ENCODE assay signal across 8 mouse cellular contexts in the genomic region with DNA sequence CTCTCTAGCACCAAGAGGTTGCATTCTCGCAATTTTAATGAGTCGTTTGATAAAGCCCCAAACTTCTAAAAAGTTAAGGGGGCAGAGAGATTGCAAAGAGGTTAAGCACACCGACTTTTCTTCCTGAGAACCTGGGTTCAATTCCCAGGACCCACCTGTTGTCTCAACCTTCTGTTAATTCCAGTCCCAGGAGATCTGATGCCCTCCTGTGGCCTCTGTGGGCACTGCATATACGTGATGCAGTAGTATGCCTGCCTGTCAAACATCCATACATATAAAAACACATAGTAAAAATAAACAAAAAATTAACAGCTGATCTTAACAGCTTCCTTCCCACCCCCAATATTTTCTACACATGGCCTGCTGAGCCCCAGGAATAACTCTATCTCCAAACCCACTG.
DNase-seq lines count a peak whose midpoint lies in the region; ATAC-seq and TF ChIP-seq lines count a peak whose summit lies in the region.
"Had no signal": no experiment of that assay in that cellular context is flagged by ENCODE, and none has a peak within 500 bp of the region (broad histone marks: within the 10 kb centered on the region; RNA-seq: fewer than 3 reads in every experiment).

No protein-coding gene starts in this region.

- H3K4me1 ChIP-seq in limb, embryonic 11.5 days (ENCODE audit: control insufficient read depth, insufficient read depth, low read length): peaks cover 14% of the 10 kb centered on the region
- H3K4me1 ChIP-seq in limb, embryonic 10.5 days: peaks cover 54% of the 10 kb centered on the region
- H3K4me1 ChIP-seq in ES-E14 (ENCODE audit: control insufficient read depth in 2 of 2, insufficient read depth in 2 of 2, low read length in 2 of 2, poor library complexity in 1 of 2): no peaks in the 10 kb centered on the region; a peak in 1 of 4 replicates
- no peaks in the 10 kb centered on the region for H3K4me1 ChIP-seq in neural tube, embryonic 15.5 days
- H3K4me1 ChIP-seq: stomach, embryonic 15.5 days had no signal

- no peaks in the 10 kb centered on the region for H3K36me3 ChIP-seq in limb, embryonic 11.5 days (ENCODE audit: control insufficient read depth, insufficient read depth, low read length)
- H3K36me3 ChIP-seq in limb, embryonic 10.5 days: no peaks in the 10 kb centered on the region
- no peaks in the 10 kb centered on the region for H3K36me3 ChIP-seq in ES-E14 (ENCODE audit: control insufficient read depth, insufficient read depth, low read length, poor library complexity, severe bottlenecking)
- H3K36me3 ChIP-seq in neural tube, embryonic 15.5 days: 0 out of 2 replicates have a peak, but pooled peaks cover 2% of the 10 kb centered on the region
- H3K36me3 ChIP-seq: stomach, embryonic 15.5 days had no signal

- no peaks in the 10 kb centered on the region for H3K9me3 ChIP-seq in limb, embryonic 11.5 days (ENCODE audit: control insufficient read depth, low read length)
- H3K9me3 ChIP-seq in limb, embryonic 10.5 days (replicated peaks): no peaks in the 10 kb centered on the region
- no peaks in the 10 kb centered on the region for H3K9me3 ChIP-seq in ES-E14 (ENCODE audit: control insufficient read depth, insufficient read depth, low read depth, low read length)
- no peaks in the 10 kb centered on the region for H3K9me3 ChIP-seq in neural tube, embryonic 15.5 days (replicated peaks)
- H3K9me3 ChIP-seq: stomach, embryonic 15.5 days had no signal

- in situ Hi-C loops in ES-E14 (cut with MboI; ENCODE audit: low sequenced_read_pairs in 2 of 2, unreplicated experiment in 2 of 2): no loop called here

- H3K27me3 ChIP-seq in limb, embryonic 11.5 days (ENCODE audit: control insufficient read depth, insufficient read depth, low read length): no peaks in the 10 kb centered on the region
- no peaks in the 10 kb centered on the region for H3K27me3 ChIP-seq in limb, embryonic 10.5 days (ENCODE audit: low read depth, poor library complexity, severe bottlenecking)
- no peaks in the 10 kb centered on the region for H3K27me3 ChIP-seq in neural tube, embryonic 15.5 days (replicated peaks)
- H3K27me3 ChIP-seq: stomach, embryonic 15.5 days had no signal

- no peak for ATAC-seq in limb, embryonic 11.5 days (ENCODE audit: insufficient number of reproducible peaks, low FRiP score, low TSS enrichment, low read depth)
- no peak for ATAC-seq in neural tube, embryonic 15.5 days (ENCODE audit: low FRiP score)

- 70% methylated on average over 4 of the region's 4 CpGs for WGBS in limb, embryonic 11.5 days
- WGBS in limb, embryonic 10.5 days: 71% methylated on average over 4 of the region's 4 CpGs
- WGBS in neural tube, embryonic 15.5 days: 69% methylated on average over 4 of the region's 4 CpGs

- peak; percentile 43 for DNase-seq in limb, embryonic 11.5 days (ENCODE audit: low spot score)
- no peak for DNase-seq in limb, embryonic 10.5 days (ENCODE audit: low spot score)
- DNase-seq in ES-E14 (ENCODE audit: low read depth, low spot score): peak; percentile 48
- peak; percentile 46 to 51 for DNase-seq in adrenal gland, postnatal 36 days
- DNase-seq in kidney, postnatal 10 days: peak; percentile 62
- DNase-seq in spleen, postnatal 4 days (ENCODE audit: low spot score in 2 of 2): peak; percentile 30 to 66

- no peak overlapping the region for H3K27ac ChIP-seq in limb, embryonic 11.5 days (replicated peaks; ENCODE audit: low read depth, low read length)
- no peak overlapping the region for H3K27ac ChIP-seq in limb, embryonic 10.5 days
- no peak overlapping the region for H3K27ac ChIP-seq in ES-E14 (ENCODE audit: insufficient read depth, low read depth, low read length, poor library complexity, severe bottlenecking)
- no peak overlapping the region for H3K27ac ChIP-seq in neural tube, embryonic 15.5 days (replicated peaks)
- H3K27ac ChIP-seq: stomach, embryonic 15.5 days had no signal

- no peak overlapping the region for H3K9ac ChIP-seq in limb, embryonic 11.5 days (ENCODE audit: low read length)
- no peak overlapping the region for H3K9ac ChIP-seq in ES-E14 (ENCODE audit: insufficient read depth, low read depth, low read length, poor library complexity, severe bottlenecking)
- H3K9ac ChIP-seq in neural tube, embryonic 15.5 days (replicated peaks): no peak overlapping the region
- H3K9ac ChIP-seq: stomach, embryonic 15.5 days had no signal

- H3K4me2 ChIP-seq in limb, embryonic 11.5 days (ENCODE audit: low read depth, severe bottlenecking): no peak overlapping the region
- no peak overlapping the region for H3K4me2 ChIP-seq in neural tube, embryonic 15.5 days
- H3K4me2 ChIP-seq: stomach, embryonic 15.5 days had no signal

- H3K4me3 ChIP-seq in limb, embryonic 11.5 days (ENCODE audit: low read depth, low read length): no peak overlapping the region
- no peak overlapping the region for H3K4me3 ChIP-seq in limb, embryonic 10.5 days
- no peak overlapping the region for H3K4me3 ChIP-seq in ES-E14 (ENCODE audit: insufficient read depth in 1 of 2, low read depth in 1 of 2, low read length in 2 of 2, poor library complexity in 1 of 2, severe bottlenecking in 1 of 2)
- no peak overlapping the region for H3K4me3 ChIP-seq in neural tube, embryonic 15.5 days (replicated peaks)
- H3K4me3 ChIP-seq: stomach, embryonic 15.5 days had no signal

TF ChIP-seq in ES-E14, 5 proteins besides CTCF, POLR2A, EP300 and RAD21:
- TF ChIP-seq CHD2 (IDR thresholded peaks at IDR 0.05; ENCODE audit: low read depth, low read length): no peak
- no peak for TF ChIP-seq HCFC1 (IDR thresholded peaks at IDR 0.05; ENCODE audit: borderline replicate concordance, insufficient read depth, low read length)
- no peak for TF ChIP-seq MAFK (IDR thresholded peaks at IDR 0.05; ENCODE audit: insufficient read depth, low read depth, low read length)
- peak; percentile 67 for TF ChIP-seq ZC3H11A (IDR thresholded peaks at IDR 0.05; ENCODE audit: borderline replicate concordance, low read depth, low read length)
- TF ChIP-seq ZNF384 (IDR thresholded peaks at IDR 0.05; ENCODE audit: low read depth, low read length): no peak
